Mouse (Mus musculus): ENCODE data around the gene Zfp108. TPM values are rescaled to one million over a fixed set of nuclear protein-coding genes. Genes with fewer than 3 reads are reported as not detected.

Gene Zfp108
- polyA plus RNA-seq, 1 experiment from 2014 or later = 6.7 TPM

DNA sequence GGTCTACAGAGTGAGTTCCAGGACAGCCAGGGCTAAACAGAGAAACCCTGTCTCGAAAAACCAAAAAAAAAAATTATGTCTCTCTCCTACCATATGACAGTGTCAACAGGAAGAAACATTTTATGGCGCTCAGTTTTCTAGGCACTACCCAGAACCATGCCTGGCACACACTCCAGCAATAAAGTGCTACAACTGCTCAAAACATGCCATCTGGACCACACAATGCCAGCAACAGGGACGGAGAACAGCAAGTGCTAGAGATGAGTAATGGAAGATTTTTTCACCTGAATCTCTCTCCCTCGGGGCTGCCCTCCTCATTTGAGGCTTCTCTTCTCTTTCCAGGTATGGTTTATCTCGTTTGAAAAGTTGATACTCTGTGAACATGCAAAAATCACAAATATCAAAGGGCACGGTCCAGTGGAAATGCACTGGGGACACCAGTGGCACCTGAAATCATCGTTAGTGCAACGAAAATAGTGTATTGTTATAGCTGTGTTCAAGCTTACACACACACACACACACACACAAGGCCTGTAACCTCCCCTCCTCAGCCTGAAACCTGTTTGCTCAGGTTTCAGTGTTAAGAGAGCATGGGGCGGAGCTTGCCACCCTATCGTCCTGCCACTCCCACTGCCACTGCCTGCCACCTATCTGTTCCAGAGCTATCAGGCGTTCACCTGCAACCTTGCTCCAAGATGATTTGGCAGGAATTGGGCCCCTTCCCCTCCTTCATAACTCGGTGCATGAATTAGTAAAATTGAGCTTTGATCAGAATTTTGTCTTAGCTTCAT is 38.7 kb downstream of the Zfp108 start:
- H3K9ac ChIP-seq (ENCODE audit: low read depth, low read length) = no peak overlapping the region
- no peak for ATAC-seq
- no peak overlapping the region for H3K4me2 ChIP-seq (ENCODE audit: low read length)
- WGBS = 94% methylated on average over 12 of the region's 12 CpGs
- H3K27me3 ChIP-seq (ENCODE audit: control insufficient read depth, insufficient read depth, low read depth, low read length) = no peaks in the 10 kb centered on the region
- peaks cover 60% of the 10 kb centered on the region for H3K36me3 ChIP-seq (ENCODE audit: control insufficient read depth, insufficient read depth, low read length)
- no peak overlapping the region for H3K27ac ChIP-seq (ENCODE audit: low read length)
- no peak overlapping the region for H3K4me3 ChIP-seq (ENCODE audit: low read depth, low read length)
- H3K9me3 ChIP-seq (replicated peaks; ENCODE audit: control insufficient read depth, low read length, poor library complexity, severe bottlenecking) = no peaks in the 10 kb centered on the region
- H3K4me1 ChIP-seq (ENCODE audit: control insufficient read depth, insufficient read depth, low read length) = peaks cover 8% of the 10 kb centered on the region

DNA sequence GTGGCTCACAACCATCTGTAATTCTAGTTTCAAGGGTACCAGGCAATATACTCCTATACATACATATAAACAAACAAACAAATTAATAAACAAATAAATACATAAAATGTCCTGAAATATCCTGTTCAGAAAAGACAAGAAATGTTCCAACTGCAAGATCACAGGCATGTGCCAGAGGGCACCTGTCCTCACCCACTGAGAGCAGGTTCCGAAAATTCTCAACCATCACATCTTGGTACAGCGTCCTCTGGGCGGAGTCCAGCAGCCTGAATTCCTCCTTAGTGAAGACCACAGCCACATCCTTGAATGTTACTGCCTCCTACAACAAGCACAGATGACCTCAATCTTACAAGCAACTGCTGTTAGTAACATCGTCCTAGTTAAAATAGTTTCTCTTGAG is 40.2 kb downstream of the Zfp108 start:
- H3K27me3 ChIP-seq (ENCODE audit: control insufficient read depth, insufficient read depth, low read depth, low read length) = no peaks in the 10 kb centered on the region
- peaks cover 11% of the 10 kb centered on the region for H3K4me1 ChIP-seq (ENCODE audit: control insufficient read depth, insufficient read depth, low read length)
- no peaks in the 10 kb centered on the region for H3K9me3 ChIP-seq (replicated peaks; ENCODE audit: control insufficient read depth, low read length, poor library complexity, severe bottlenecking)
- no peak overlapping the region for H3K4me2 ChIP-seq (ENCODE audit: low read length)
- peaks cover 57% of the 10 kb centered on the region for H3K36me3 ChIP-seq (ENCODE audit: control insufficient read depth, insufficient read depth, low read length)
- no peak overlapping the region for H3K27ac ChIP-seq (ENCODE audit: low read length)
- ATAC-seq = no peak
- no peak overlapping the region for H3K9ac ChIP-seq (ENCODE audit: low read depth, low read length)
- whole genome bisulfite sequencing = 97% methylated on average over 4 of the region's 4 CpGs
- H3K4me3 ChIP-seq (ENCODE audit: low read depth, low read length) = no peak overlapping the region

DNA sequence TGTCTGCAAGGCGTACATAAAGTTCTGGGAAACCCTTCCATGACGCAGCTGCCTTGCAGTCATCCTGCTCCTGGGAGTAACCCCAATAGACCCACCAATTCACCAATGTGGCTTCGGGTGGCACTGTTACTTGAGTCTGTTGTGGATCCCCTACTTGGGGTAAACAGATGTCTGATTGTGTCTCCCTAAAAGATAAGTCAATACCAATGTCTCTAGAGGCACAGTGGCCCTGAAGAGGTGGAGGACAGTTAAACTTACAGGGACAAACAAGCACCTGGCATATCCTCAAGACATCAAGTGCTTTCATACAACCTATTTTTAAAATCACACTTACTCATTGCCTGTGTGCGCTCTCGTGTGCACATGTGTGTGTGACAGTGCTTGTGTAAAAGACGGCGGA is 40.8 kb downstream of the Zfp108 start:
- no peak for ATAC-seq
- Histone ChIP-seq H3K4me3 (ENCODE audit: low read depth, low read length) (no peak overlapping the region), H3K27ac (ENCODE audit: low read length) (no peak overlapping the region), H3K27me3 (ENCODE audit: control insufficient read depth, insufficient read depth, low read depth, low read length) (no peaks in the 10 kb centered on the region), H3K4me1 (ENCODE audit: control insufficient read depth, insufficient read depth, low read length) (peaks cover 17% of the 10 kb centered on the region), H3K9ac (ENCODE audit: low read depth, low read length) (no peak overlapping the region), H3K4me2 (ENCODE audit: low read length) (no peak overlapping the region), H3K36me3 (ENCODE audit: control insufficient read depth, insufficient read depth, low read length) (peaks cover 53% of the 10 kb centered on the region), H3K9me3 (replicated peaks; ENCODE audit: control insufficient read depth, low read length, poor library complexity, severe bottlenecking) (no peaks in the 10 kb centered on the region)
- 97% methylated on average over 7 of the region's 7 CpGs for WGBS

- Histone ChIP-seq H3K4me3 (ENCODE audit: low read depth, low read length) (no peak overlapping the region), H3K9ac (ENCODE audit: low read depth, low read length) (no peak overlapping the region), H3K36me3 (ENCODE audit: control insufficient read depth, insufficient read depth, low read length) (peaks cover 43% of the 10 kb centered on the region), H3K4me2 (ENCODE audit: low read length) (no peak overlapping the region), H3K4me1 (ENCODE audit: control insufficient read depth, insufficient read depth, low read length) (peaks cover 22% of the 10 kb centered on the region), H3K9me3 (replicated peaks; ENCODE audit: control insufficient read depth, low read length, poor library complexity, severe bottlenecking) (no peaks in the 10 kb centered on the region), H3K27me3 (ENCODE audit: control insufficient read depth, insufficient read depth, low read depth, low read length) (no peaks in the 10 kb centered on the region), H3K27ac (ENCODE audit: low read length) (no peak overlapping the region)
- ATAC-seq = no peak
- 97% methylated on average over 7 of the region's 7 CpGs for WGBS
These were observed 41.8 kb downstream of the Zfp108 start for GRCm38 (mm10) chr7:24296386-24296785.

DNA sequence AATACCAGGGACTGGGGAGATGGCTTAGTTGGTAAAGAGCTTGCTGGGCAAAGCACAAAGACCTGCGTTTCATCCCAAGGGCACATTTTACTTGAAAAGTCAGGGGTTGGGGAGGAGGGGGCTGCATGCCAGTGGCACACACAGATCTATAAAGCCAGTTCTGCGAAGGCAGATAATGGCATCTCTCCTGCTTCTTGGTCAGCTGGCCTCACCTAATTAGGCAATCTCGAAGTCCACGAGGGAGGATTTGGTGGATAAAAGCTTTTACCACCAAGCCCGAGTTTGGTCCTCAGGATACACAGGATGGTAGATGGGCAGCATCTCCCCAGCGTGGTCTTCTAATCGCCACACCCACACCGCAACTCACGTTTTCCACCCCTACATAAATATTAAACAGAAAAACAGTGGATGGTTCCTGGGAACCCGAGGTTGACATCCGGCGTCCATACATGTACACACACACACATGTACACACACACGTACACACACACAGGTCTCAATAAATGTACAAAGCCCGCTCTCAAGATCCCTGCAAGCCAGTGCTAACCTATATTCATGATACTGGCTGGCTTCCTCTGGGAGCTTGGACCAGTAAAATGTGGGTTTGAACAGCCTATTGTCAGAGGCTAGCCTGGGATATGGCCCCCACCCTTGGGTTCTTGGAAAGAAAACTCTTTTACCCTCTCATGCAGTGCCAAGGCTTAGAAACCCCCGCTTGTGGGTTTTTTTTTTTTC is 42.9 kb downstream of the Zfp108 start:
- H3K9ac ChIP-seq (ENCODE audit: low read depth, low read length) = peak overlapping the region; percentile 84; the same call in 1 of the 2 replicates
- no peaks in the 10 kb centered on the region for H3K27me3 ChIP-seq (ENCODE audit: control insufficient read depth, insufficient read depth, low read depth, low read length)
- no peak for ATAC-seq
- WGBS = 89% methylated on average over 15 of the region's 15 CpGs
- H3K36me3 ChIP-seq (ENCODE audit: control insufficient read depth, insufficient read depth, low read length) = peaks cover 43% of the 10 kb centered on the region
- H3K4me3 ChIP-seq (ENCODE audit: low read depth, low read length) = peak overlapping the region; percentile 75; the same call in 1 of the 2 replicates
- H3K9me3 ChIP-seq (replicated peaks; ENCODE audit: control insufficient read depth, low read length, poor library complexity, severe bottlenecking) = no peaks in the 10 kb centered on the region
- no peak overlapping the region for H3K27ac ChIP-seq (ENCODE audit: low read length)
- H3K4me1 ChIP-seq (ENCODE audit: control insufficient read depth, insufficient read depth, low read length) = peaks cover 22% of the 10 kb centered on the region
- peak overlapping the region; percentile 86; the same call in 1 of the 2 replicates for H3K4me2 ChIP-seq (ENCODE audit: low read length)

GRCm38 (mm10) chr7:24298635-24298972 is 44.0 kb downstream of the Zfp108 start:
- WGBS = under 1% methylated on average over 9 of the region's 12 CpGs

GRCm38 (mm10) chr7:24298973-24299708 is 44.5 kb downstream of the Zfp108 start:
- Histone ChIP-seq H3K9me3 (replicated peaks; ENCODE audit: control insufficient read depth, low read length, poor library complexity, severe bottlenecking) (no peaks in the 10 kb centered on the region), H3K9ac (ENCODE audit: low read depth, low read length) (peak overlapping the region; percentile 84), H3K4me3 (ENCODE audit: low read depth, low read length) (peak overlapping the region; percentile 75), H3K27ac (ENCODE audit: low read length) (peak overlapping the region; percentile 93), H3K4me2 (ENCODE audit: low read length) (peak overlapping the region; percentile 86), H3K36me3 (ENCODE audit: control insufficient read depth, insufficient read depth, low read length) (peaks cover 44% of the 10 kb centered on the region), H3K27me3 (ENCODE audit: control insufficient read depth, insufficient read depth, low read depth, low read length) (no peaks in the 10 kb centered on the region), H3K4me1 (ENCODE audit: control insufficient read depth, insufficient read depth, low read length) (peaks cover 22% of the 10 kb centered on the region)
- ATAC-seq = peak; percentile 95
- under 1% methylated on average over 44 of the region's 47 CpGs for WGBS

More at GRCm38 (mm10) chr7:24298635-24298972, 44.0 kb downstream of the Zfp108 start:
- Histone ChIP-seq H3K27ac (ENCODE audit: low read length) (peak overlapping the region; percentile 93), H3K9me3 (replicated peaks; ENCODE audit: control insufficient read depth, low read length, poor library complexity, severe bottlenecking) (no peaks in the 10 kb centered on the region), H3K36me3 (ENCODE audit: control insufficient read depth, insufficient read depth, low read length) (peaks cover 45% of the 10 kb centered on the region), H3K4me3 (ENCODE audit: low read depth, low read length) (peak overlapping the region; percentile 75), H3K4me1 (ENCODE audit: control insufficient read depth, insufficient read depth, low read length) (peaks cover 22% of the 10 kb centered on the region), H3K27me3 (ENCODE audit: control insufficient read depth, insufficient read depth, low read depth, low read length) (no peaks in the 10 kb centered on the region), H3K9ac (ENCODE audit: low read depth, low read length) (peak overlapping the region; percentile 84), H3K4me2 (ENCODE audit: low read length) (peak overlapping the region; percentile 86)
- ATAC-seq = no peak

- peak overlapping the region; percentile 86 for H3K4me2 ChIP-seq (ENCODE audit: low read length)
- peak; percentile 56 for ATAC-seq
- peak overlapping the region; percentile 75 for H3K4me3 ChIP-seq (ENCODE audit: low read depth, low read length)
- 1% methylated on average over 18 of the region's 18 CpGs for WGBS
- peaks cover 22% of the 10 kb centered on the region for H3K4me1 ChIP-seq (ENCODE audit: control insufficient read depth, insufficient read depth, low read length)
- peak overlapping the region; percentile 84 for H3K9ac ChIP-seq (ENCODE audit: low read depth, low read length)
- no peaks in the 10 kb centered on the region for H3K9me3 ChIP-seq (replicated peaks; ENCODE audit: control insufficient read depth, low read length, poor library complexity, severe bottlenecking)
- peaks cover 39% of the 10 kb centered on the region for H3K36me3 ChIP-seq (ENCODE audit: control insufficient read depth, insufficient read depth, low read length)
- peak overlapping the region; percentile 93 for H3K27ac ChIP-seq (ENCODE audit: low read length)
- H3K27me3 ChIP-seq (ENCODE audit: control insufficient read depth, insufficient read depth, low read depth, low read length) = no peaks in the 10 kb centered on the region
These were observed 45.4 kb downstream of the Zfp108 start for GRCm38 (mm10) chr7:24299823-24300481.

Data from midbrain, embryonic 16.5 days (tissue).